Mouse (Mus musculus) megakaryocyte, adult 5-6 weeks (primary cell): ENCODE data around the gene Atf3. TPM values are rescaled to one million over a fixed set of nuclear protein-coding genes. Genes with fewer than 3 reads are reported as not detected.

Experiments used
- ATAC-seq: 2 replicates; pipeline ENCODE4 v1.8.0; 2016; ENCODE audit warnings: mild to moderate bottlenecking, inconsistent platforms; ENCODE audit not compliant: poor library complexity, severe bottlenecking
- total RNA-seq, 2 experiments: library from RNA; stranded (forward) in 1 of 2; stranded (reverse) in 1 of 2; fragments of 153-499, 151-499 nt in 1 of 2; fragments of 221-1000, 200-1000 nt in 1 of 2; gene quantifications; 2 replicates each; pipeline versions ENCODE4 v1.2.3 to v1.2.4; 2015 to 2017

Atf3 gene
- total RNA-seq, 2 experiments from 2014 or later, result 38.2 to 57.2 TPM

DNA sequence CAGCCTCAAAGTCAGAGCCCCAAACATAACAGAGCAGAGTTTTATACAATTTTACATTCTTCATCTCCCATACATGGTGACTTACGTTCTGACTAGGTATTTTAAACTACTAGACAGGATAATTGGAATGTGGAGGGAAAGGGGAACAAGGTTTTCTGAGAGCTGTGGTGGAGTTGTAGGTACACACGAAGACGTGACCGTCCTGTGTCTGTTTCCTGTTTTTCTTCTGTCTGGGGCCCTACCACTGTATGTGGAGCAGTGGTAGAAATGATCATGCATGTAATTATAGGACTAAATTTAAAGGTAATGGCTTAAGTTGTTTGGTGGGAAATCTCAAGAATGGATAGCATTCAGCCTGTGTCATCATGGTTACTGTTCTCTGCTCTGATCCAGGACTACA, 17.0 kb upstream of the Atf3 start:
- peak; percentile 49; the same call in 1 of the 2 replicates for ATAC-seq

DNA sequence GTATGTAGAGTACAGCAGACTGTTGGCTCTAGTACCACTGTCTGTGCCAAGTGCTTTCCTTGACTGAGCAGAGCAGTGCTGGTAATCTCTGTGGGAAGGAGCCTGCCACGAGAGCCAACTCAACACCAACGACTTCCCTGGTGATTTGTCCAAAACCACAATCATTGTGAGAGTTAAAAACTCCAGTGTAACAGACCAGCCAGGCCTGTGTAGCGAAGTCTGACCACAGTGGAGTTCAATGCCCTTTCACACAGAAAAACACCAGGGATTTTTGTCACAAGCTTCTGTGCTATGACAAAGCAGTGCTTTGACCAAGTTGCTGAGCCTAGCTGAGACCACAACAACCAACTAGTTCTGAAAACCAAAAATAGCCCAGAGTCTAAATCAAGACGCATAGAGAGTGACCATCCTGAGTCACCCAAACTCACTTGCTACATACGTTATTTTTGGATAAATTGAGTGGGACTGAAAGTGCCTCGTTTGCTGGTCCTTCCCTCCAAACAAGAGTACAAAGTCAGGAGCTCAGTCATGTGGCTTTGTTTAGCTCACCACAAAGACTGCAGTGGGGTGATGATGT, 12.6 kb upstream of the Atf3 start:
- peak; percentile 45 for ATAC-seq

DNA sequence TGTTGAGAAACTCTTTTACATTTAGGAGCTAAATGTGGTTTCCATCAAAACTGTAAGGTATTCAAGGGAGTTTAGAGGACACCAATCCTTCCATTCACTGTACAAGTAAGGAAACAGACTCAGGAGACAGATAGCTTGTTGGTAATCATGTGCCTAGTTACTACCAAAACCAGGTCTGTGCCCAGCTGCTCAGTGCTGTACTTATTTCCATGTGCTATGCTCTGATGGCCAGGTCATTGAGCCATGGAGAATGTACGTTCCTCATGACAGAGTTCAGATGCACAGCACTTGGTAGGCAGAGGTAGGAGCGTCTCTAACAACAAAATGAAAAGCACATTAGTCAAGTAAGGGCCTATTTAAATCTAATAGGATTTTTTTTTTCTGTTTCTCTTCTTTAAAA, 8.7 kb upstream of the Atf3 start:
- no peak for ATAC-seq

DNA sequence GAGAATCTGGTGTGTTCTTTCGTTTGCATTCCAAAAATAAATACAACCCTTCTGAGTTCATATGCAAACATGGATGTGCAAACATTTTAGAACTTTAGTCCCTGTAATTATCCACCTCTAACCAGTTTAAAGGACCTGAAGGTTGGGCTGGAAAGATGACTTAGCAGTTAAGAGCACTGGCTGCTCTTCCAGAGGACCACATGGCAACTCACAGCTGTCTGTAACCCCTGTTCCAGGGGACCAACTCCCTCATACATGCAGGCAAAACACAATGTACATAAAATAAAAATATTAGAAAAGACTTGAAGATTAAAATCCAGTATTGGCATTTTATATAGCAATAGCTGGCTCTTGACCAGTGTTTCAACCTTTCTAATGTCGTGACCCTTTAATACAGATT, 7.9 kb upstream of the Atf3 start:
- ATAC-seq, result no peak

DNA sequence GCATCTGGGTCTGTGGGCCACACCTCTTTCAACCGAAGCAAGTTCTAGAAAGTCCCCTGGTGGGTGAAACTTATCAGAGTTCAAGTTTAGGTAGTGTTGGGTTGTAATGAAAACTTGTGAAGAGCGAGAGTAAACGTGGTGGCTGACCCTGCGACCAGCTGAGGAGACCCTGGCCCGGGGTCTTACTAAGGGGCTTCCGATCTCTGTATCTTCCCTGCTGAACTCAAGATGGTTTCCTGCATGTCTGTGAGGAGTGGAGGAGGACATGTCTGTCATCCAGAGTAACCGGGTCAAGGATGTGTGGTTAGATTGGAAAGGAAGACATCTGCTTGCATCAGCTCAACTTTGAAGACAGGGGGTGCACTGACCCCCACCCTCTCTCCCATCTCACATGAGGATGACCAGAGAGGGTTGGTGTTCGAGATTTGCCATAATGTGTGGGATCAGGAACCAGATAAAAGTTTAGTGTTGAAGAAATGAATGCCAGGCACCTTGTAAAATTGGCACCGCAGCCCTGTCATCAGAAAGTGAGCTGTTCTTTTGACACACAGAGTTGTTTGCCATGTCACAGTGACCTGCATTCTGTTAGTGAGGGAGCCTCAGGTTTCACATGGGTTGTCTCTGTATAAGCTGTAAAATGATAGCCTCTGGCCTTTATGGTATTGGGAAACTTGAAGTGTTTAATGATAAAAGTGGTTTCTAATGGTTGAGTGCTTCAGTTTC, 7.3 kb upstream of the Atf3 start:
- ATAC-seq, result peak; percentile 8

DNA sequence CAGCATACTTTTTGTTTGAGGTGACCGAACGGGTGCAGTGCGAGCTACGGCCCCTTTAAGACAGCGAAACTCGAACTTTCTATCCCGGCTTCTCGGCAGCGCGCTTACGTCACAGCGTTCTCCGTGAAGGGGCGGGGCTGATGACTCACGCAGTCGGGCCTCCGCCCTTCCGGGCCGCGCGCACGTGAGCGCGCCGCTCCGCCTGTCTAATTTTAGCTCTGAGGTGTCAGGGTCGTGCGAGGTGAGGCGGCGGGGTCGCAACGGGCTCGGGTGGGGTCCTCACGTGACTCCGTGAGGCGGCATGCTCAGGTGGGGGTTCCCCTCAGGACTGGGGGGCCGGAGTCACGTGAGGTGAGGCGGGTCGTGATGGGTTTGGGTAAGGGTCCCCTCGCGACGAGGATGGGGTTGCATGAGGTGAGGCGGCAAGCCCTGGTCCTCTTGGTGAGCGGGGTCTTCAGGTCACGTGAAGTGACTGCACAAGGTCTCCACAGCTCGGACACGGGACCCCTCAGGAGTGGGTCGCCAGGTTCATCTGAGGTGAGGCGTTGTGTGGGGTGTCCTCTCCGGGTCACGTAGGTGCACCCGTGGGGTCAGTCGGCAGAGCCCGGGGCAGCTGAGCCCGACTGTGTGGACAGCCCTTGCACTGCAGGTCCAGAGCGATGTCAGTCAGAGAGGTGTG, 6.6 kb upstream of the Atf3 start:
- ATAC-seq, result peak; percentile 87

DNA sequence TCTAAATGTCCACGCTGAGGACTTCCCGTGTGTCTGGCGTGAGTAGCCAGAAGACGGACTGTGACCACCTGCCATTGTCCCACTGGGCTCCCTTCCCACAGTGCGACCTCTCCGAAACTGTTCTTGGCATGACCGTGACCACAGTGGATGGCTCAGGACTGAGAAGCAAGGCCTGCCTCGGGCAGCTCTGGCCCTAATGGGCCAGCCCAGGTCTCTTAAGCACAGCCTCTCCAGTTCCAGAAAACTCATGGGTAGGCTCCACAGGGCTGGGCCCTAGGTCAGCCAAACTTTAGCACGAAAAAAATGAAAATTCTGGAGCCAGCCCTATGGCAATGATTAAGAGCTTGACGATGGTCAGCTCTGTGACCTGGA, 6.1 kb upstream of the Atf3 start:
- ATAC-seq, result peak; percentile 36

DNA sequence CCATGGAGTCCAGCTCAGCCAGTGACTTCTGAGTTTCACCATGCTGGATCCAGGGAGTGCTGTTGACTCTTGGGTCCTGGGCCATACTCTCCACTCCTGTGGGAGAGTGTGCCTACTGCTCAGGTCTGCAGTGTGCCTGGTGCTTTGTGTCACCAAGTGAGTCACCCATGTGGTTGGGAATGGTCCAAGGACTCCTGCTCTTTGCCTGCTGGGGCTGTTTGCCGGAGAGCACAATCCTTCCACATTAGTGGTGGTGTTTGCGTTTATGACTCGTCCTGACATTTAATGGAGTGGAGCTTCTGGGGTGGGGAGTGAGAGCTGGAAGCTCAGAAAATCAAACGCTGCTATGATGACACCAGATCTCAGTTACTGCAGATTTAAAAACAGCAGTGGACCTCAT, 4.2 kb upstream of the Atf3 start:
- ATAC-seq, result no peak

DNA sequence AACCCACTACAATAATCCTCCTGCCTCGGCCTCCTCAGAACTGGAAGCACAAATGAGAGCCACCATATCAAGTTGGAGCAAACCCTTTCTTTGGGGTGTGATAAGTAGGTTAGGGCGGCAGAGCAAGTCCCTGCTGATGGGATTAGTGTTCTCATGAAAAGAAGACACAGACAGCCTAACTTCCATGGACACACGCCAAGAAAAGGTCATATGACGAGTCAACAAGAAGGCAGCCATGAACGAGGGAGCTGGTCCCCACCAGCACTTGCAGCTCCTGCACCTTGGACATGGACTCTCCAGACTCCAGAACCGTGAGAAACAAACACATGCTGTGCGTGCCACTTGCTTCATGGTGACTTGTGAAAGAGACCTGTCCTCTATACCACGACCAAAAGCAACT, 2.7 kb upstream of the Atf3 start:
- ATAC-seq, result no peak

DNA sequence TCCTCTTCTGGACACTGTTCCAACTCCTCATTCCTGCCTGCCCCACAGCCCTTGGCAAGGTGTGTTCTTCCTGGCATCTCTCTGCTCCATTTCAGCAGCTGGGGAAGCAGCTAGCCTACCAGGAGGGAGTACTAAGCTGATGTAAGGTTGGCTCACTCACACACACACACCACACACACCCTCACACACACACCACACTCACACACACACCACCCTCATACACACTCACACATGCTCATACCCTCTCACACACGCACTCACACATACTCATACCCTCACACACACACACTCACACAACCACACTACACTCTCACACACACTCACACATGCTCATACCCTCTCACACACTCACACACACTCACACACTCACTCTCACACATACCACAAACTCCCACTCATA, 1.9 kb upstream of the Atf3 start:
- no peak for ATAC-seq

DNA sequence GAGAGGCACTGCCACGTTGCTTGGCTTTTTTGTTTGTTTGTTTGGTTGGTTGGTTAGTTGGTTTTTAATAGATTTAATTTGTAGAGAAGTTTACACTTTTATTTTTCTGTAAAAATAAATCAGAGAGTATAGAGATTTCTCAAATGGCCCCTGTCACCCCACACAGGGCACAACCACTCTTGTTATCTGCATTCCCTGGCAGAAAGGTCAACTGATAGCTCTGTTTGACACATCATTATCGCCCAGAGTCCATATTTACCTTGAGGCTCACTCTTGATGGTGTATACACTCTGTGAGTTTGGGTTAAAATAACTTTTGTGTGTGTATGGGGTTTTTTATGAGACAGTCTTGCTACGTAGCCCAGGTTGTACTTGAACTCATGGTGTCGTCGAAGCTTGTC, 744 bp upstream of the Atf3 start:
- no peak for ATAC-seq

DNA sequence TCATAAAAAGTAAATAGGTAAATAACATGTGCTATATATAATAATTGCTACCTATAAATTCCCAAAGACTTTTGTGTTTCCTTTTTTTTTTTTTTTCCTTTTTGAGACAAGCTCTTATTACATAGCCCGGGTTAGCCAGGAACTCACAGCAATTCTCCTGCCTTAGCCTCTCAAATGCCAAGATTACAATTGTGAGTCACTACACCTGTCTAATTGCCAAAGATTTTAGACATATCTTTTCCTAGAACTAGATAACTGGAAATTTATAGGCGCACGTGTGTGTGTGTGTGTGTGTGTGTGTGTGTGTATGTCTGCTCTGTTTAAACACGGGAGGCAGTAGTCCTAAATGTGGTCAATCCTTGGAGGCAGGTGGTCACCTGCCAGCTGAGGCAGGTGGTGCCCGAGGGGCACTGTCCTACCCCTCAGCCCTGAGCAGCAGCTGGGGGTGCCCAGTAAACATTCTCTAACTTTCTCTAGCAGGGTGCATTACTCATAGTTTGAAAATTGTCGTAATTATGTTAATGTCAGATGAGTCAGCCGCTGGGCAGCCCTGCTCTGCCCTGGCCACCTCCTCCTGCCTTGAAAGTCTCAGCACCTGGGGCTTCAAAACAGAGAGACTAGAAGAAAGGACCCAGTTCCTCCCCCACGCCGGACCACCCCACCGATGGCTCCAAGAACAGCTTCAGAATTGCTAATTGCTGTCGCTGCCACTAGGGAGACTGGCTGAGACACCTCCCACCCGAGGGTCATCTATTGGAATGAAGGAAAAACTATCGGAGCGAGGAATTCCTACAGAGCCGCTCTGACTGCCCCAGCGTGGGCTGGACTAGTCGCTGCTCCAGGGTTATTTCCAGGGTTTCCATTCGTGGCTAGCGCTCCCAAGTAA, 1.8 kb downstream of the Atf3 start:
- ATAC-seq, result peak; percentile 24; the same call in 1 of the 2 replicates

DNA sequence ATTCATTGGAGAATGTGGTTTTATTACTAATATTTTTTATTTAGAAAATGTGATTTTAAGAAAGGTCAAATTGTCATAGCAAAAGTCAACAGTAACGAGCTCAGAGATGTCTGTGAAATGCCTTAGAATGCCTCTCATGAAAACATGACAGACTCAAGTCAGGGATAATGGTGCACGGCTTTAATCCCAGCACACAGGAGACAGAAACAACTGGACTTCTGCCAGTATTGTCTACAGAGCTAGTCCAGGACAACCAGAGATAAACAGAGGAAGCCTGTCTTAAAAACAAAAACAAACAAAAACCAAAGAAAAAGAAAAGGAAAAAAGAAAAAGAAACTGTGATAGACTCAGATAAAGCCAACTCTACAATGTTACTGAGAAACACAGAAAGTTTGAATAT, 6.7 kb downstream of the Atf3 start:
- no peak for ATAC-seq

DNA sequence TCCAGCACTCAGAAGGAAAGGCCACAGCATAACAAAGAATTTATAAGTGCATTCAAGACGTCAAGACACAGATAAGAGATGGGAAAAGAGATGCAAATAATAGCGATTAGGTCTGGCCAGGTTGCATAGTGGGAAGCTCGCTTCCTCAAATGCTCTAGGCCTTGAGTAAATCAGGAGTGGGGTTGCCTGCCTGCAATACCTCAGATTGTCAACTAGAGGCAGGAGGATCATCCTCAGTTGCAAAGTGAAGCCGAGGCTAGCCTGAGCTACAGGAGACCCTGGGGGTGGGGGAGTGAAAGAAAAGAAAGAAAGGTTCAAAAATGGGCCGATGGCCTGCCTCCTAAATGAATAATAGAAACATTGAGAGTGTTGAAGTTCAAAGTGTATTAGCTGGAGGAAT, 12.0 kb downstream of the Atf3 start:
- ATAC-seq, result peak; percentile 36

DNA sequence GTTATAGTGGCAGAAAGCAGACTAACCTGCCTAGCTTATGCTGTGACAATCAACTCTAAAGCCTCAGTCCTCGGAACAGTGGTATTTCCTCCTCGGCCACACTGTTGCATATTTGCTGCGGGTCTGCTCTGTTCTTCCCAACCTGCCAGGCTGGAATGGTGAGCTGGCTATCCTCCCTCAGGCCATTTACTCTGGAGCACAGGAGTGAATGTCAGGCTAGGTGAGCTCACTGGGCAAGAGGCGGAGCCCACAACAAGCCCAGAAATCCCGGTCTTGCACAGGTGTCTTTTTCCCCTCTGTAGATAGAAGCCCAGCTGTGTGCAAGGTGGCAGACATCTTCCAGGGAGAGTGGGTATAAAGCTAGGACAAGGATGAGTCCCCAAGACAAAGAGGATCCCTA, 13.0 kb downstream of the Atf3 start:
- no peak for ATAC-seq

DNA sequence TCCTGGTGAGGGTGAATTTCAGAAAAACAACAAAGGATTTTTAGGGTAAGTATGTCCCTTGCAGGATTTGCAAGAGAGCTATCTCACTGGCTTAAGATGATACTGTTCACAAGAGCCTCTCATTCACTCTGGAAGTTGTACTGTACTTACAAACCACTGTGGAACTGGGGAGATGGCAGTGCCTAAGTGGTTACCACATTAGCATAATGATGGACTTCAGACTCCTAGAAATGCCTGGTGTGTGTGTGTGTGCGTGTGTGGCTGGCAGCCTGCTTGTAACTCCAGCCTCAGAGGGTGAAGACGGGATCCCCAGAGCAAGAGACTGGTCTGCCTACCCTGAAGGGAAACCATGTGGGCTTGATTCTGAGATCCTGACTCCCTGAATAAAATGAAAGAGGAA, 14.3 kb downstream of the Atf3 start:
- no peak for ATAC-seq

DNA sequence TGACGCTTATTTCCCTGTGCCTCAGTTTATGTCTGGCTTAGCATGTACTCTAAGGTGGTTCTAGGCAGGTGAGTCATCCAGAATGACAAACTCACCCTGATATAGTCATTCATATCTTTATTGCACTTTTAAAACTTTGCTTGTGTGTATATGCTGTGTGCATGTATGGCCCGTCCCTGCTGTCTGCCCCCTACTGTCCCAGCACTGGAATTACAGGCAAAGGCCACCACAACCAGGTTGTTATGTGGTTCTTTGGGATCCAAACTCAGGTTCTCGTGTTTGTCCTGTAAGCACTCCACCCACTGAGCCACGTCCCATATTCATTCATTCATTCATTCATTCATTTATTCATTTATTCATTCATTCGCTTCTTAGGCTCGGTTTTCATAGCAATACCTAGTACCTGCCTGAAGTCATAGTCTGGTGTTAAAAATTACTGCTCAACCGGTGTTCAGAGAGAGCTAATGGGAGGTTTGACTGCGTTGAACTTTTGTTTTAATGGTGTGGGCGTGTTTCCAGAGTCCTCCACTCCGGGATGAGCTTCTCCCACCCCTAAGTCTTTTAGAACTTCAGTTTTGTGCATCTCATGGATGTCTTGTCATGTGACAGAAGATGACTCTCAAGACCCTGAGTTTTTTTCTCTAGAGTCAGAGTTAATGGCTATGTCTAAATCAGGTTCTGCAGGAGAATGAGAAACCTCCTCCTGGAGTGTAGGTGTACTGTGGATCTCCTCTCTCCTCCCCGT, 15.5 kb downstream of the Atf3 start:
- ATAC-seq, result no peak

DNA sequence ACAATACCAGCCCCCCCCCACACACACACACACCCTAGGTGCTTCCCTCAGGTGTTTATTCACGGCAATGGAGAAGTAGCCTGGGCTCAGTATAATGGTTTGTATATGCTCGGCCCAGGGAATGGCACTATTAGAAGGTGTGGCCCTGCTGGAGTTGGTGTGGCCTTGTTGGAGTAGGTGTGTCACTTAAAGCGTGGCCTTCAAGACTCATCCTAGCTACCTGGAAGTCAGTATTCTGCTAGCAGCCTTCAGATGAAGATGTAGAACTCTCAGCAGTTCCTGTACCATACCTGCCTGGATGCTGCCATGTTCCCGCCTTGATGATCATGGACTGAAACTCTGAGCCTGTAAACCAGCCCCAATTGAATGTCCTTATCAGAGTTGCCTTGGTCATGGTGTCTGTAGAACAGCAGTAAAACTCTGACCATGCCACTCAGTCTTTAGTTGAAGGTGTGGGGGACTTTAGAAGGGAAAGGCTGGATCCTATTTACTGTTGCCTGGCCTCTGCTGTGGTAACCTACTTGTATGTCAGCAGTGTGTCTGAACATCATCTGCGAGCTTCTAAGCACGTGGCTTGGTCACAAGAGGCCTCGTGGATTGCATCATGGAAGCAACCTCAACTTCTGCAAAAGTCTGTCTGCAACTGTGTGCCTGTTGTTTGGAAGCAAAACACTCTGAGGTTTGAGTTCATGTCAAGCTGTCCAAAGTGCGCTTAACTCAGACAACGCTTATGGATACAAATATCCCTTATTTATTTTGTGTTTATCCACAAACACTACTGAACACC, 16.8 kb downstream of the Atf3 start:
- ATAC-seq, result peak; percentile 84

DNA sequence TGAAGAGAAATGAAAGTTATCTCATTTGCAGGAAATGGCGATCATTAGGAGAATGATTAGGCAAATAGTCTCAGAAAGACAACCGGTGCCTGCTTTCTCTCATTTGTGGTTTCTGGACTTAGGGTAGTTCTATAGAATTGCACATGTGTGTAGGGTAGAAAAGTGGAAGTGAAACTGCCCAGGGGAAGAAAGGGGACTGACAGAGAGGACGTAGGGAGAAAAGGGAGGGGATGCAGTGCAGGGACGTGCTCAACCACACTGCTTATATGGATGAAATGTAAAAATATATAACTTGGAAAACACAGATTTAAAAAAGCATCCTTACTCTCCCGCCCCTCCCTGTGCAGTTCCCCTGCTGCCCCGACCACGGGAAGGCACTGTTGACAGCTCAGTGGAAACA, 19.9 kb downstream of the Atf3 start:
- peak; percentile 67 for ATAC-seq

DNA sequence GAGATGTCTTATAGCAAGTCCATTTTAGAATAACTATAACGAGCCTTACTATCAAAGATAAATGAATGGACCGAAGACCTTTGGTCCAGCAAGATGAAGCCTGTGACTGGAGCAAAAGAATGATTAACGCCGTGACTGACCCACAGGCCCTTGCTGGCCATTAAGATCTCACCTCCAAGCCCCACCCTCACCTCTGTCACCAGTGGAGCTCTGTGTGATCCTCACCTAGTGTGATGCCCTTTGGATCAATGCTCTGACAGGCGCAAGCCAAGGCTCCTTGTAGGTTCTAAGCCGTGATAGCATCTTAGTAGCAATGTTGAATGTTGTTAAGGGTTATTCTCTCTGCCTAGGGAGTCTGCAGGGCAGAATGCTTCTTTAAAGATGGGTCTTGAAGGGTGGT, 21.8 kb downstream of the Atf3 start:
- no peak for ATAC-seq
